Mouse (Mus musculus) bone marrow macrophage, adult 2 months (primary cell): ENCODE results near the gene Dctpp1.

Experiments used
- CTCF ChIP-seq: IDR thresholded peaks from 2 replicates; pipeline ENCODE4 v1.5.1; 2012; ENCODE audit warnings: low read depth, mild to moderate bottlenecking, low read length, moderate library complexity
- POLR2A ChIP-seq: IDR thresholded peaks from 2 replicates; pipeline ENCODE4 v1.6.1; 2012; ENCODE audit warnings: mild to moderate bottlenecking, low read depth, low read length, borderline replicate concordance

GRCm38 (mm10) chr7:127260309-127261111 lies at the start of gene Dctpp1:
- TF ChIP-seq CTCF, result peak; percentile 71
- peak; percentile 65; the same call in 1 of the 2 replicates for TF ChIP-seq POLR2A
